Mouse (Mus musculus) forebrain, embryonic 15.5 days (tissue): ENCODE measurements around the gene Psmg3. TPM values are rescaled to one million over a fixed set of nuclear protein-coding genes. Genes with fewer than 3 reads are reported as not detected.
A peak's percentile ranks its signal among the peaks of the same experiment; 100 is the strongest.

Experiments
- ATAC-seq: fragments of 200-750 bp; cut with Nextera tagmentation; replicated peaks from 2 replicates; pipeline ENCODE4 v1.8.0; 2017; ENCODE audit warnings: mild to moderate bottlenecking, moderate TSS enrichment, moderate library complexity
- H3K27ac ChIP-seq: fragments of 300-500 bp; sonication (generic); replicated peaks from 2 replicates; pipeline ENCODE4 v1.5.1; 2015; ENCODE audit warnings: mild to moderate bottlenecking, inconsistent platforms
- H3K27me3 ChIP-seq: fragments of 300-500 bp; sonication (generic); 2 replicates; pipeline ENCODE4 v1.6.1; 2015; ENCODE audit warnings: inconsistent platforms
- H3K36me3 ChIP-seq: fragments of 300-500 bp; sonication (generic); 2 replicates; pipeline ENCODE4 v1.6.1; 2015; ENCODE audit warnings: mild to moderate bottlenecking, inconsistent platforms
- H3K4me1 ChIP-seq: fragments of 300-500 bp; sonication (generic); 2 replicates; pipeline ENCODE4 v1.6.1; 2015; ENCODE audit warnings: inconsistent platforms
- H3K4me2 ChIP-seq: fragments of 300-500 bp; sonication (generic); replicated peaks from 2 replicates; pipeline ENCODE4 v1.6.1; 2015; ENCODE audit warnings: mild to moderate bottlenecking, inconsistent platforms
- H3K4me3 ChIP-seq: fragments of 300-500 bp; sonication (generic); 2 replicates; pipeline ENCODE4 v1.5.1; 2015; ENCODE audit warnings: mild to moderate bottlenecking, inconsistent platforms
- H3K9ac ChIP-seq: fragments of 300-500 bp; sonication (generic); replicated peaks from 2 replicates; pipeline ENCODE4 v1.6.1; 2015; ENCODE audit warnings: mild to moderate bottlenecking, inconsistent platforms
- H3K9me3 ChIP-seq: fragments of 300-500 bp; sonication (generic); 2 replicates; pipeline ENCODE4 v1.6.1; 2016; ENCODE audit warnings: inconsistent platforms
- WGBS: fragments of 180-500 bp; shearing (Covaris S2); methylation state at CpG from one replicate; pipeline ENCODE4 v1.1.7; 2015; ENCODE audit warnings: mixed read lengths; 5-methylcytosine and 5-hydroxymethylcytosine counted together
- polyA plus RNA-seq: library from polyadenylated mRNA; unstranded; fragments of >200 nt; fragmentation: Nextera tagmentation; extraction: Ambion mirVana; gene quantifications from 2 replicates; pipeline ENCODE4 v1.2.1, GENCODE M21; 2015

The Psmg3 gene
- polyA plus RNA-seq, 1 experiment from 2014 or later, result 84.5 TPM

- Histone ChIP-seq H3K9ac (no peak overlapping the region), H3K4me2 (no peak overlapping the region)
- 82% methylated on average over 1 of the region's 1 CpGs for WGBS
These were observed 908 bp upstream of the Psmg3 start for GRCm38 (mm10) chr5:139827593-139827992.

GRCm38 (mm10) chr5:139825947-139826346 is 738 bp downstream of the Psmg3 start:
- H3K4me2 ChIP-seq, result peak overlapping the region; percentile 90
- no peak for ATAC-seq
- peak overlapping the region; percentile 91 for H3K27ac ChIP-seq
- H3K9me3 ChIP-seq, result no peaks in the 10 kb centered on the region
- 43% methylated on average over 11 of the region's 11 CpGs for WGBS
- H3K9ac ChIP-seq, result peak overlapping the region; percentile 83
- H3K4me3 ChIP-seq, result peak overlapping the region; percentile 90
- H3K27me3 ChIP-seq, result no peaks in the 10 kb centered on the region
- H3K4me1 ChIP-seq, result peaks cover 19% of the 10 kb centered on the region
- H3K36me3 ChIP-seq, result peaks cover 18% of the 10 kb centered on the region

More at GRCm38 (mm10) chr5:139827593-139827992, 908 bp upstream of the Psmg3 start:
- Histone ChIP-seq H3K27me3 (no peaks in the 10 kb centered on the region), H3K9me3 (no peaks in the 10 kb centered on the region), H3K27ac (no peak overlapping the region), H3K36me3 (peaks cover 10% of the 10 kb centered on the region; the same call in 1 of the 2 replicates), H3K4me3 (no peak overlapping the region), H3K4me1 (peaks cover 19% of the 10 kb centered on the region)
- no peak for ATAC-seq

- 89% methylated on average over 10 of the region's 10 CpGs for WGBS
- Histone ChIP-seq H3K4me2 (peak overlapping the region; percentile 12; the same call in 1 of the 2 replicates), H3K27ac (no peak overlapping the region), H3K9me3 (no peaks in the 10 kb centered on the region), H3K27me3 (no peaks in the 10 kb centered on the region), H3K4me1 (peaks cover 19% of the 10 kb centered on the region), H3K4me3 (no peak overlapping the region), H3K36me3 (peaks cover 18% of the 10 kb centered on the region), H3K9ac (no peak overlapping the region)
- no peak for ATAC-seq
These were observed 2.2 kb downstream of the Psmg3 start for GRCm38 (mm10) chr5:139824531-139824930.

GRCm38 (mm10) chr5:139821466-139822459 is 4.9 kb downstream of the Psmg3 start:
- Histone ChIP-seq H3K4me2 (no peak overlapping the region), H3K27me3 (no peaks in the 10 kb centered on the region), H3K9ac (no peak overlapping the region), H3K36me3 (peaks cover 18% of the 10 kb centered on the region), H3K4me3 (no peak overlapping the region), H3K9me3 (no peaks in the 10 kb centered on the region), H3K27ac (no peak overlapping the region), H3K4me1 (peaks cover 19% of the 10 kb centered on the region)
- WGBS, result 86% methylated on average over 12 of the region's 12 CpGs
- ATAC-seq, result no peak

GRCm38 (mm10) chr5:139819538-139820181 is 7.0 kb downstream of the Psmg3 start, which contains the start of gene Tmem184a:
TSS of gene Tmem184a (minus strand) at chr5:139819917.
- 0 out of 2 replicates have a peak, but pooled peaks have one; percentile 11 for ATAC-seq
- peaks cover 4% of the 10 kb centered on the region; the same call in 1 of the 2 replicates for H3K27me3 ChIP-seq
- H3K36me3 ChIP-seq, result peaks cover 18% of the 10 kb centered on the region
- peaks cover 4% of the 10 kb centered on the region for H3K4me1 ChIP-seq
- H3K27ac ChIP-seq, result no peak within 1 kb of the TSS
- WGBS, result 86% methylated on average over 9 of the region's 9 CpGs
- no peaks in the 10 kb centered on the region for H3K9me3 ChIP-seq
- H3K9ac ChIP-seq, result no peak within 1 kb of the TSS
- no peak within 1 kb of the TSS for H3K4me3 ChIP-seq
- H3K4me2 ChIP-seq, result no peak within 1 kb of the TSS

- 59% methylated on average over 4 of the region's 4 CpGs for WGBS
- no peak overlapping the region for H3K4me3 ChIP-seq
- no peak overlapping the region for H3K9ac ChIP-seq
- peaks cover 18% of the 10 kb centered on the region for H3K36me3 ChIP-seq
- peaks cover 11% of the 10 kb centered on the region; the same call in 1 of the 2 replicates for H3K27me3 ChIP-seq
- no peak for ATAC-seq
- no peaks in the 10 kb centered on the region for H3K9me3 ChIP-seq
- H3K27ac ChIP-seq, result no peak overlapping the region
- no peaks in the 10 kb centered on the region for H3K4me1 ChIP-seq
- H3K4me2 ChIP-seq, result no peak overlapping the region
These were observed 7.9 kb downstream of the Psmg3 start for GRCm38 (mm10) chr5:139818801-139819200.

GRCm38 (mm10) chr5:139818056-139818455 is 8.6 kb downstream of the Psmg3 start:
- WGBS, result 82% methylated on average over 3 of the region's 3 CpGs
- no peak overlapping the region for H3K9ac ChIP-seq
- ATAC-seq, result no peak
- H3K4me3 ChIP-seq, result no peak overlapping the region
- H3K27me3 ChIP-seq, result peaks cover 15% of the 10 kb centered on the region; the same call in 1 of the 2 replicates
- peaks cover 12% of the 10 kb centered on the region for H3K36me3 ChIP-seq
- no peak overlapping the region for H3K27ac ChIP-seq
- H3K9me3 ChIP-seq, result no peaks in the 10 kb centered on the region
- H3K4me2 ChIP-seq, result no peak overlapping the region
- no peaks in the 10 kb centered on the region for H3K4me1 ChIP-seq

- H3K4me3 ChIP-seq, result no peak overlapping the region
- H3K4me1 ChIP-seq, result no peaks in the 10 kb centered on the region
- no peak overlapping the region for H3K4me2 ChIP-seq
- ATAC-seq, result no peak
- no peaks in the 10 kb centered on the region for H3K9me3 ChIP-seq
- WGBS, result 4% methylated on average over 1 of the region's 1 CpGs
- peaks cover 18% of the 10 kb centered on the region; the same call in 1 of the 2 replicates for H3K27me3 ChIP-seq
- H3K9ac ChIP-seq, result no peak overlapping the region
- no peak overlapping the region for H3K27ac ChIP-seq
- H3K36me3 ChIP-seq, result peaks cover 6% of the 10 kb centered on the region
These were observed 9.4 kb downstream of the Psmg3 start for GRCm38 (mm10) chr5:139817292-139817691.

- H3K9ac ChIP-seq, result no peak overlapping the region
- H3K27me3 ChIP-seq, result peaks cover 18% of the 10 kb centered on the region; the same call in 1 of the 2 replicates
- no peaks in the 10 kb centered on the region for H3K4me1 ChIP-seq
- no peaks in the 10 kb centered on the region for H3K9me3 ChIP-seq
- H3K4me2 ChIP-seq, result no peak overlapping the region
- no peak for ATAC-seq
- H3K27ac ChIP-seq, result no peak overlapping the region
- no peak overlapping the region for H3K4me3 ChIP-seq
- no peaks in the 10 kb centered on the region for H3K36me3 ChIP-seq
These were observed 10.2 kb downstream of the Psmg3 start for GRCm38 (mm10) chr5:139816445-139816844.

GRCm38 (mm10) chr5:139815964-139816363 is 10.7 kb downstream of the Psmg3 start:
- Histone ChIP-seq H3K4me1 (no peaks in the 10 kb centered on the region), H3K4me3 (no peak overlapping the region), H3K9me3 (no peaks in the 10 kb centered on the region), H3K27me3 (peaks cover 18% of the 10 kb centered on the region; the same call in 1 of the 2 replicates), H3K4me2 (no peak overlapping the region), H3K36me3 (no peaks in the 10 kb centered on the region), H3K27ac (no peak overlapping the region), H3K9ac (no peak overlapping the region)
- ATAC-seq, result no peak
- 76% methylated on average over 6 of the region's 6 CpGs for WGBS

GRCm38 (mm10) chr5:139813963-139814381 is 12.7 kb downstream of the Psmg3 start:
- H3K9ac ChIP-seq, result no peak overlapping the region
- peaks cover 18% of the 10 kb centered on the region; the same call in 1 of the 2 replicates for H3K27me3 ChIP-seq
- H3K4me3 ChIP-seq, result no peak overlapping the region
- no peak for ATAC-seq
- H3K4me2 ChIP-seq, result no peak overlapping the region
- H3K27ac ChIP-seq, result no peak overlapping the region
- no peaks in the 10 kb centered on the region for H3K9me3 ChIP-seq
- WGBS, result 9% methylated on average over 13 of the region's 13 CpGs
- no peaks in the 10 kb centered on the region for H3K4me1 ChIP-seq
- no peaks in the 10 kb centered on the region for H3K36me3 ChIP-seq

GRCm38 (mm10) chr5:139813126-139813490 is 13.6 kb downstream of the Psmg3 start:
- H3K9ac ChIP-seq, result no peak overlapping the region

More at GRCm38 (mm10) chr5:139813126-139813490, 13.6 kb downstream of the Psmg3 start:
- H3K4me2 ChIP-seq, result no peak overlapping the region
- no peak overlapping the region for H3K27ac ChIP-seq
- H3K9me3 ChIP-seq, result no peaks in the 10 kb centered on the region
- WGBS, result 47% methylated on average over 10 of the region's 10 CpGs
- H3K27me3 ChIP-seq, result peaks cover 18% of the 10 kb centered on the region; the same call in 1 of the 2 replicates
- no peak overlapping the region for H3K4me3 ChIP-seq
- no peaks in the 10 kb centered on the region for H3K36me3 ChIP-seq
- no peak for ATAC-seq
- no peaks in the 10 kb centered on the region for H3K4me1 ChIP-seq
